Mouse (Mus musculus): ENCODE results near the gene Rabgap1l. TPM values are rescaled to one million over a fixed set of nuclear protein-coding genes. Genes with fewer than 3 reads are reported as not detected.

Gene Rabgap1l
- polyA plus RNA-seq, 1 experiment from 2014 or later, result 41.8 TPM

DNA sequence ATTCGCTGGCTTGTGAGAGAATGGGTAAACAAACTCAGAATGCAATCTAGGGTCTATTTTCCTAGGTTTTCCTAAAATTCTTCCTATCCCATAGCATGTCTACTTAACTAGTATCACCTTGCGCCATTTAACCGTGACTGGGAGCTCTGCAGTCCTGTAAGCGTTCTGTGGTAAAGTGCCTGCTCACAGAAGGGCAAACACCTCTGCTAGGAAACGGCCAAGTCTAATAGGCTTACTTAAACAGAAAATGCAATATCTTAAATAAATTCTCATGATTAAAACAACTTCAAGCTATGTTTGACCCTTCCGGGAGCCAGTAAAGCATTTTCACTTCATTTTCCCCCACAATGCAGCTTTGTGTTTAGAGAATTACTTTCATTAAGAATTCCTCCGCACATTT is 484.5 kb downstream of the Rabgap1l start:
- Histone ChIP-seq H3K9me3 (replicated peaks; ENCODE audit: control insufficient read depth, low read length, poor library complexity, severe bottlenecking) (no peaks in the 10 kb centered on the region), H3K27me3 (ENCODE audit: control insufficient read depth, insufficient read depth, low read depth, low read length) (no peaks in the 10 kb centered on the region), H3K4me3 (ENCODE audit: low read depth, low read length) (no peak overlapping the region), H3K9ac (ENCODE audit: low read depth, low read length) (no peak overlapping the region), H3K36me3 (ENCODE audit: control insufficient read depth, insufficient read depth, low read length) (no peaks in the 10 kb centered on the region), H3K27ac (ENCODE audit: low read length) (no peak overlapping the region), H3K4me2 (ENCODE audit: low read length) (no peak overlapping the region), H3K4me1 (ENCODE audit: control insufficient read depth, insufficient read depth, low read length) (0 out of 2 replicates have a peak, but pooled peaks cover 2% of the 10 kb centered on the region)
- 67% methylated on average over 7 of the region's 7 CpGs for WGBS
- ATAC-seq, result no peak

DNA sequence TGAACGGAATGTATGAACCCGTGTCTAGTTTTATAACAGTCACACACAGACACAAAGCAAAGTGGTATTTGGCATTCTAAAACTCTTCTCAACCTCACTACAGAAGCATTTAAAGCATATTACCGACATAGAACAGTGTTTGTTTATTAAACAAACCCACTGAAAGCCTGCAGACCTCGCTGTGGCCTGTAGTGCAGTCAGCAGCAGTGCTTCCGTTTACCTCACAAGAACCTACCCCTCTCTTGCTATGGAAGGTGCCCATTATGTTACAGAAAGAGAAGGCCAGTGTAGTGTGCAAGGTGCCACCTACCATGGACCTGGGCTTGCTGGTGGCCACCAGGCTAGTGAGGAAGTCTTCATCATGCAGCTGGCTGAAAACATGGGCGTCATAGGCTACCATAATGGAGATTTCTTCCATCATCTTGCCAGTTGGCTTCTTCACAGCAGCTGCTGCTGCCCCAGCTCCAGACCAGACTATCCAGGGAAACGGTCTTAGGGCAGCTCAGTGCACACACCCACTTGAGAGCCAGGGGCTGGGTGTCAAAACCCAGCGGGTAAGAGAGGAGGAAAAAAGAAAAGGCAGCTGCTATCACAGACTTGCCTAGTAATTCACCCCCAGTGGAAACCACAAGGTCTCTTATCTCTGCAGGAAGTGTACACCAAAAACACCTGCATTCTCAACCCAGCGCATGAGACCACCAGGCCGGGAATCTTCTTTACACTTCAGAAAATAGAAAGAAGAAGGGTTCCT is 486.0 kb downstream of the Rabgap1l start:
- H3K4me1 ChIP-seq (ENCODE audit: control insufficient read depth, insufficient read depth, low read length), result 0 out of 2 replicates have a peak, but pooled peaks cover 2% of the 10 kb centered on the region
- no peaks in the 10 kb centered on the region for H3K9me3 ChIP-seq (replicated peaks; ENCODE audit: control insufficient read depth, low read length, poor library complexity, severe bottlenecking)

DNA sequence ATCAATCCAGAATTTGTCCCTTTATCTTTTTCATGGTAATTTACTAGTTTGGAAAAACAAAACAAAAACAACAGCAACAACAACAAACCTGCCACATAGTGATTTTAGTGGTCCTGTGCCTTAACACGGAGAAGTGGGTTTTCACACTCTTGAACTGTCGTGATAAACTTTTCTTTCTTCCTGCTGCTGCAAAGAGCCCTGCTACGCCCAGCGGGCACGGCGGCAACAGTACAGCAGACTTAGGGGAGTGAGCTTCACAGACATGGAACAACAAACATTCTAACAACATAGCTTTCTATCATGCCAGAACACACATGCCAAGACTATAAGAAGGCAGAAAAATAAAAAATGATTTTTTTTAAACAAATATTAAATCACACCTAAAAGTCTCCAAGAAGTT is 486.7 kb downstream of the Rabgap1l start:
- H3K4me2 ChIP-seq (ENCODE audit: low read length), result no peak overlapping the region
- H3K9me3 ChIP-seq (replicated peaks; ENCODE audit: control insufficient read depth, low read length, poor library complexity, severe bottlenecking), result no peaks in the 10 kb centered on the region
- 84% methylated on average over 6 of the region's 6 CpGs for WGBS
- no peaks in the 10 kb centered on the region for H3K36me3 ChIP-seq (ENCODE audit: control insufficient read depth, insufficient read depth, low read length)
- no peaks in the 10 kb centered on the region for H3K27me3 ChIP-seq (ENCODE audit: control insufficient read depth, insufficient read depth, low read depth, low read length)
- ATAC-seq, result no peak
- no peak overlapping the region for H3K9ac ChIP-seq (ENCODE audit: low read depth, low read length)
- 0 out of 2 replicates have a peak, but pooled peaks cover 2% of the 10 kb centered on the region for H3K4me1 ChIP-seq (ENCODE audit: control insufficient read depth, insufficient read depth, low read length)
- H3K4me3 ChIP-seq (ENCODE audit: low read depth, low read length), result no peak overlapping the region
- no peak overlapping the region for H3K27ac ChIP-seq (ENCODE audit: low read length)

More for the DNA sequence above, 486.0 kb downstream of the Rabgap1l start:
- no peak overlapping the region for H3K27ac ChIP-seq (ENCODE audit: low read length)
- H3K36me3 ChIP-seq (ENCODE audit: control insufficient read depth, insufficient read depth, low read length), result no peaks in the 10 kb centered on the region
- 76% methylated on average over 10 of the region's 10 CpGs for WGBS
- H3K4me2 ChIP-seq (ENCODE audit: low read length), result no peak overlapping the region
- H3K4me3 ChIP-seq (ENCODE audit: low read depth, low read length), result no peak overlapping the region
- H3K9ac ChIP-seq (ENCODE audit: low read depth, low read length), result no peak overlapping the region
- H3K27me3 ChIP-seq (ENCODE audit: control insufficient read depth, insufficient read depth, low read depth, low read length), result no peaks in the 10 kb centered on the region
- no peak for ATAC-seq

DNA sequence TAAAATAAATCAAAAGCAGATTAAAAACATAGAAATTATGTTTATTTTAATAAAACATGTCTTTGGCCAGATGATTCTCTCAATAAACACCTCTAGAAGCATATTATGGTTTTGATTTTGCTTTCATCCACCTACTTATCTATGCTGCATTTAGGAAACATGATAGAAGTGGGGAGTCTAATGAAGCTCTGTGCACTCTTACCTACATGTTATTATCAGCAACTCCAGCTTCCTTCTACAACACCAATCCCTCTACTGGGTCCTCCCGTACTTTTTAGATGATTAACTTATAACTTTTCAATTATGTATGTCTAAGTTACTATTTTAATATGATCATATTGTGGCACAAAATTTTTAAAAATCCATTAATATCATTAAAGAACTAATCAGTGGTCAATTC is 487.2 kb downstream of the Rabgap1l start:
- Histone ChIP-seq H3K9ac (ENCODE audit: low read depth, low read length) (no peak overlapping the region), H3K36me3 (ENCODE audit: control insufficient read depth, insufficient read depth, low read length) (no peaks in the 10 kb centered on the region), H3K27ac (ENCODE audit: low read length) (no peak overlapping the region), H3K4me3 (ENCODE audit: low read depth, low read length) (no peak overlapping the region), H3K4me2 (ENCODE audit: low read length) (no peak overlapping the region), H3K4me1 (ENCODE audit: control insufficient read depth, insufficient read depth, low read length) (0 out of 2 replicates have a peak, but pooled peaks cover 2% of the 10 kb centered on the region), H3K9me3 (replicated peaks; ENCODE audit: control insufficient read depth, low read length, poor library complexity, severe bottlenecking) (no peaks in the 10 kb centered on the region), H3K27me3 (ENCODE audit: control insufficient read depth, insufficient read depth, low read depth, low read length) (no peaks in the 10 kb centered on the region)
- ATAC-seq, result no peak
- WGBS, result 86% methylated on average over 1 of the region's 1 CpGs

DNA sequence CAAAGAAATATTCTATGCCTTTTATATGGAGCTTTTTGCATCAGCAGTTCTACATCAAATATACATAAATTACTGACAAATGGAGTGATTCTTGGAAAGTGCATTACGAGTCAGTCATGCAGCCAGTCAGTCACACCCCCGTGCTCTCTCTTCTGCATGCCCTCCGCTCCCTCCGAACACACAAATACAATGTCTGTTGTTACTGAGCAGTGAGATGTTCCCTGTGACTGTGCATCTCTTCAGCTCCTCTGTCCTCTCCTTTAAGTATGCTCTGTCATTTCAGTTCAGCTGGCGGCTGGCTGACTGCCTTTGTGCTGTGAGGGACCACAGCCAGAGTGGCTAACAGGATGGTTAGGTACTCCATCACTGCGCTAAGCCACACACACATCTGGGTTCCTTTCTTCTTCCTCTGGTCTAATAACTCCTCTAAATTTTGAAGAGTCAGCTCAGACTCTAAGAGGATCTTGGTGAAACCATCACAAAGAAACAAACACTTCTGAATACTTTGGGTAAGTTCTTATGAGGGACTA is 488.0 kb downstream of the Rabgap1l start:
- no peaks in the 10 kb centered on the region for H3K27me3 ChIP-seq (ENCODE audit: control insufficient read depth, insufficient read depth, low read depth, low read length)
- 0 out of 2 replicates have a peak, but pooled peaks cover 2% of the 10 kb centered on the region for H3K4me1 ChIP-seq (ENCODE audit: control insufficient read depth, insufficient read depth, low read length)
- WGBS, result 50% methylated on average over 6 of the region's 6 CpGs
- ATAC-seq, result no peak
- H3K27ac ChIP-seq (ENCODE audit: low read length), result no peak overlapping the region
- H3K9ac ChIP-seq (ENCODE audit: low read depth, low read length), result no peak overlapping the region
- H3K4me2 ChIP-seq (ENCODE audit: low read length), result no peak overlapping the region
- no peaks in the 10 kb centered on the region for H3K36me3 ChIP-seq (ENCODE audit: control insufficient read depth, insufficient read depth, low read length)
- H3K4me3 ChIP-seq (ENCODE audit: low read depth, low read length), result no peak overlapping the region
- H3K9me3 ChIP-seq (replicated peaks; ENCODE audit: control insufficient read depth, low read length, poor library complexity, severe bottlenecking), result no peaks in the 10 kb centered on the region

DNA sequence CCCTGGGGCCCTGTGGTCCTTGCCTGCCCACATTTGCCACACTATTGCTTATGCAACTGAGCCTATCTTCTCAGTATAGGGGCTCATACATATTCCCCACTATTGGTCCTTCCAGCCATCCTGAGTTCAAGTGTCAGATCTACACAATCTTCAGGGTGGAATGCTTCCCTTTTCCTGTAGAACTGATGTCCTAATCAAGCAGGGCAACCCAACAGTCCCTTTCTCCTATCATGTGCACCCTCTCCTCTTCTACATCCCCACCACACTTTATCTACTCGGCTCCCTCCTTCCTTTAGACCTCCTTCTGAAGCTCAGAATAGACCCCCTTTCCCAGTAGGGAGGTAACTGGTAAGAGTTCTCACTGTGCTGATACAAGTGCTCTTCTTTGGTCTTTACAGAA is 490.7 kb downstream of the Rabgap1l start:
- Histone ChIP-seq H3K4me1 (ENCODE audit: control insufficient read depth, insufficient read depth, low read length) (no peaks in the 10 kb centered on the region), H3K27me3 (ENCODE audit: control insufficient read depth, insufficient read depth, low read depth, low read length) (no peaks in the 10 kb centered on the region), H3K4me3 (ENCODE audit: low read depth, low read length) (no peak overlapping the region), H3K36me3 (ENCODE audit: control insufficient read depth, insufficient read depth, low read length) (no peaks in the 10 kb centered on the region), H3K9ac (ENCODE audit: low read depth, low read length) (no peak overlapping the region), H3K9me3 (replicated peaks; ENCODE audit: control insufficient read depth, low read length, poor library complexity, severe bottlenecking) (no peaks in the 10 kb centered on the region), H3K27ac (ENCODE audit: low read length) (no peak overlapping the region), H3K4me2 (ENCODE audit: low read length) (no peak overlapping the region)
- no peak for ATAC-seq
- 100% methylated on average over 1 of the region's 1 CpGs for WGBS

DNA sequence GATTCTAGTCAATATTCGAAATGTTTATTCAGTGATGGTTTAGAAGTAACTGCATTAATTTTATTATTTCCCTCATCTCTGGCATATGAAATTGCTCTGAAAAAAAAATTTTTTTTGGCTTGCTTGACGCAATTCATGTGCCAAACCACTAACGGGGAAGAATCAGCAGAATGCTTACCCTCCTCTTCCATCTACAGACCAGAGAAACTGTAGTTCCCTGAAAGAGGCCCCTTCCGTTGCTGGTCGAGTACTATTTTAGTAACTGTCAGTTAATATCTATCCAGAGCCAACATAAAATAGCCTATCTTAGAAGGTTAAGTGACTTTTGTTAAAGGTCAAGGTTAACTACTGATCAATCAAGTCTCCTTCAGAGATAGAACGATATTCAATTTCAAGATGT is 491.9 kb downstream of the Rabgap1l start:
- 89% methylated on average over 6 of the region's 6 CpGs for WGBS
- Histone ChIP-seq H3K4me3 (ENCODE audit: low read depth, low read length) (no peak overlapping the region), H3K4me1 (ENCODE audit: control insufficient read depth, insufficient read depth, low read length) (no peaks in the 10 kb centered on the region), H3K9ac (ENCODE audit: low read depth, low read length) (no peak overlapping the region), H3K9me3 (replicated peaks; ENCODE audit: control insufficient read depth, low read length, poor library complexity, severe bottlenecking) (no peaks in the 10 kb centered on the region), H3K36me3 (ENCODE audit: control insufficient read depth, insufficient read depth, low read length) (no peaks in the 10 kb centered on the region), H3K27me3 (ENCODE audit: control insufficient read depth, insufficient read depth, low read depth, low read length) (no peaks in the 10 kb centered on the region), H3K27ac (ENCODE audit: low read length) (no peak overlapping the region), H3K4me2 (ENCODE audit: low read length) (no peak overlapping the region)
- no peak for ATAC-seq

DNA sequence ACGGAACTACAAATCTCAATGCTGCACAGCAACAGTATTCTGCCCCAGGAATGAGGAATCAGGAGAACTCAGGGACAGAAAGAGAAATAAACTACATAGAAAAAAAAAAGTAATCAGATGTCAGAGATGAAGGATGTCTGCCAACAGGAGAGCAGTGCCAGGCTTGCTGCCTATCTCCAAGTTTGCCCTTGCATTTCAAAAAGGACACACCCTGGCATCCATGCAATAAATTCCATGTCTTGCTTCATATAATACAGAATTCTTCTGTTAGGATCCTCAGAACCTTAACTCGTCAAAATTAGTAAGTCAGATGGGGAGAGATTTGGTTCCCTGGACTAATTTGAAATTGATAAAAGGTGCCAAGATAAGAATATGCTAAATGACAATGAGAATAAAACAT is 492.3 kb downstream of the Rabgap1l start:
- H3K4me1 ChIP-seq (ENCODE audit: control insufficient read depth, insufficient read depth, low read length), result no peaks in the 10 kb centered on the region
- H3K9ac ChIP-seq (ENCODE audit: low read depth, low read length), result no peak overlapping the region
- no peak for ATAC-seq
- H3K36me3 ChIP-seq (ENCODE audit: control insufficient read depth, insufficient read depth, low read length), result no peaks in the 10 kb centered on the region
- H3K27me3 ChIP-seq (ENCODE audit: control insufficient read depth, insufficient read depth, low read depth, low read length), result no peaks in the 10 kb centered on the region
- no peak overlapping the region for H3K4me2 ChIP-seq (ENCODE audit: low read length)
- H3K4me3 ChIP-seq (ENCODE audit: low read depth, low read length), result no peak overlapping the region
- WGBS, result 90% methylated on average over 2 of the region's 2 CpGs
- no peaks in the 10 kb centered on the region for H3K9me3 ChIP-seq (replicated peaks; ENCODE audit: control insufficient read depth, low read length, poor library complexity, severe bottlenecking)
- H3K27ac ChIP-seq (ENCODE audit: low read length), result no peak overlapping the region

DNA sequence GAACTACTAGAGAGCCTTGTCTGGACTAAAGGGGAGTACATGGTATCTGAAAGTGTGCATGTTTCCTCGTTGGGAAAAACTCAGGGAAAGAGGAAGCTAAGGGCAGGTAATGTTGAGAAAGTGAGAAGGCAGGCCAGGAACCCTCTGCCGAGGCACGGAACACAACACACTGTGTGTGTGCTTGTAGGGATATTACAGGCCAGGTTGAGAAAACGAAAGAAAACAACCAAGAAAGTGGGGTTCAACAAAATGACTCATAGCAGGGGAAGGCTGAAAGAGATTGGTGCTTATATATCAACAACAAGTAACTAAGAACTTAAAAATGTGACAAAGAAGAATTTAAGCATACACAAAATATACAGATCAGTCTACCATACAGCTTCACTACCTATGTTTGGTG is 493.0 kb downstream of the Rabgap1l start:
- Histone ChIP-seq H3K4me3 (ENCODE audit: low read depth, low read length) (no peak overlapping the region), H3K4me2 (ENCODE audit: low read length) (no peak overlapping the region), H3K27ac (ENCODE audit: low read length) (no peak overlapping the region), H3K9ac (ENCODE audit: low read depth, low read length) (no peak overlapping the region), H3K36me3 (ENCODE audit: control insufficient read depth, insufficient read depth, low read length) (no peaks in the 10 kb centered on the region), H3K4me1 (ENCODE audit: control insufficient read depth, insufficient read depth, low read length) (no peaks in the 10 kb centered on the region), H3K27me3 (ENCODE audit: control insufficient read depth, insufficient read depth, low read depth, low read length) (no peaks in the 10 kb centered on the region), H3K9me3 (replicated peaks; ENCODE audit: control insufficient read depth, low read length, poor library complexity, severe bottlenecking) (no peaks in the 10 kb centered on the region)
- no peak for ATAC-seq
- 89% methylated on average over 4 of the region's 4 CpGs for WGBS

All from midbrain, embryonic 16.5 days (tissue).